Mouse (Mus musculus) intestine, embryonic 16.5 days (tissue): Measurements from ENCODE around the gene Kcng4. TPM values are rescaled to one million over a fixed set of nuclear protein-coding genes. Genes with fewer than 3 reads are reported as not detected.

Experiments used
- ATAC-seq: fragments of 200-750 bp; cut with Nextera tagmentation; 2 replicates; pipeline ENCODE4 v1.8.0; 2017; ENCODE audit warnings: moderate TSS enrichment, moderate library complexity
- H3K27ac ChIP-seq: fragments of 300-500 bp; sonication (generic); 2 replicates; pipeline ENCODE4 v1.5.1; 2014; ENCODE audit warnings: mild to moderate bottlenecking, low read length
- H3K27me3 ChIP-seq: fragments of 300-500 bp; sonication (generic); replicated peaks from 2 replicates; pipeline ENCODE4 v1.6.1; 2014; ENCODE audit warnings: low read length, control low read depth, mixed read lengths; ENCODE audit not compliant: control insufficient read depth, insufficient read depth
- H3K36me3 ChIP-seq: fragments of 300-500 bp; sonication (generic); 2 replicates; pipeline ENCODE4 v1.6.1; 2014; ENCODE audit warnings: low read length, control low read depth; ENCODE audit not compliant: control insufficient read depth, insufficient read depth
- H3K4me1 ChIP-seq: fragments of 300-500 bp; sonication (generic); 2 replicates; pipeline ENCODE4 v1.6.1; 2014; ENCODE audit warnings: low read length, control low read depth, mixed read lengths; ENCODE audit not compliant: control insufficient read depth, insufficient read depth
- H3K4me2 ChIP-seq: fragments of 300-500 bp; sonication (generic); 2 replicates; pipeline ENCODE4 v1.6.1; 2014; ENCODE audit warnings: low read depth, low read length, control low read depth
- H3K4me3 ChIP-seq: fragments of 300-500 bp; sonication (generic); 2 replicates; pipeline ENCODE4 v1.5.1; 2014; ENCODE audit warnings: mild to moderate bottlenecking, low read length
- H3K9ac ChIP-seq: fragments of 300-500 bp; sonication (generic); 2 replicates; pipeline ENCODE4 v1.6.1; 2014; ENCODE audit warnings: low read depth, low read length
- H3K9me3 ChIP-seq: fragments of 300-500 bp; sonication (generic); 2 replicates; pipeline ENCODE4 v1.6.1; 2016; ENCODE audit warnings: low read length, control low read depth; ENCODE audit not compliant: control insufficient read depth
- WGBS: fragments of 180-500 bp; shearing (Covaris S2); extraction: QIAGEN DNeasy Blood & Tissue Kit; methylation state at CpG from one replicate; pipeline ENCODE4 v1.1.7; 2014; 5-methylcytosine and 5-hydroxymethylcytosine counted together
- polyA plus RNA-seq: library from polyadenylated mRNA; unstranded; fragments of >200 nt; fragmentation: Nextera tagmentation; extraction: Ambion mirVana; gene quantifications from 2 replicates; pipeline ENCODE4 v1.2.1, GENCODE M21; 2015

The Kcng4 gene
- polyA plus RNA-seq = 0.23 TPM in 2 replicates

DNA sequence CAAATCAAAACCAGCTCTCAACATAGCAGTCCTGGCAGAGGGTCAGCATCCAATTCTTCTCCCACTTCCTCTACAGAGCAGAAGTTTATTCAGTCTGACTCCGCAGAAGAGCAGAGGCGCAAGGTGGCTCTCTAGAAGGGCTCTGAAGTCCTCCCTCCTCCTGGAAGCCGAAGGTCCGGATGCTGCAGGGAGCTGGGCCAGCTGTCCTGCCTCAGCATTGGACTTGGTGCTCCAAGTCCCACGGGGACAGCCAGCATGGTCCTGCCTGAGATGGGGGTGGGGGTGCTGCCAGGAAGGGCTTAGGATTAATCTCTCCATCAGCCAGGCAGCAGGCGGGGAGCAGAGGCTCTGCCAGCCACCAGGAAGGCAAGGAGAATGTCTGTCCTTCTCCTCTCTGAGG, at the start of gene Kcng4:
Kcng4 (minus strand) TSS at position 303 of the 400 bp plus-strand sequence.
- Histone ChIP-seq H3K4me2 (no peak within 1 kb of the TSS), H3K27me3 (peaks cover 8% of the 10 kb centered on the region; the same call in 1 of the 2 replicates), H3K9ac (peak within 1 kb of the TSS; percentile 25; the same call in 1 of the 2 replicates), H3K9me3 (no peaks in the 10 kb centered on the region), H3K4me1 (peaks cover 14% of the 10 kb centered on the region), H3K4me3 (no peak within 1 kb of the TSS), H3K36me3 (no peaks in the 10 kb centered on the region), H3K27ac (peak within 1 kb of the TSS; percentile 17; the same call in 1 of the 2 replicates)
- 27% methylated on average over 6 of the region's 6 CpGs for WGBS
- ATAC-seq = peak; percentile 14; the same call in 1 of the 2 replicates

DNA sequence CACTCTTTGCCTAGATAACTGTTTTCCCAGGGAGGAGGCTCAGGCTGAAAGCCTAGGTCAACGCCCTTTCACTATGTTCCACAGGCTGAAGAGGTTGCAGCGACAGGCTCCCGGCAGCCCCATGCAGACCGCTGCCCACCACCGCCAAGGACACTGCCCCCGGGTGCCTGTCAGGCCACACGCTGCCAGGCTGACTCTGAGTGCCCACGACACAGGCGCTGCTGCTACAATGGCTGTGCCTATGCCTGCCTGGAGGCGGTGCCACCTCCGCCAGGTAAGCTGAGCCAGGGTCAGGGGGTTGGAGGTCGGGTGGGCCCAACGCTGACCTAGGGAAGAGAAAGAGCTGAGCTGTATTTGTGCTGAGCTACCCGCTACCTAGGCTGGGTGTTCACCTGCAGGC, 43.7 kb upstream of the Kcng4 start:
- H3K4me2 ChIP-seq = no peak overlapping the region
- H3K9me3 ChIP-seq = no peaks in the 10 kb centered on the region
- H3K27me3 ChIP-seq = no peaks in the 10 kb centered on the region
- no peaks in the 10 kb centered on the region for H3K36me3 ChIP-seq
- no peak overlapping the region for H3K4me3 ChIP-seq
- no peak overlapping the region for H3K27ac ChIP-seq
- WGBS = 75% methylated on average over 14 of the region's 14 CpGs
- no peak overlapping the region for H3K9ac ChIP-seq
- H3K4me1 ChIP-seq = no peaks in the 10 kb centered on the region
- ATAC-seq = no peak

DNA sequence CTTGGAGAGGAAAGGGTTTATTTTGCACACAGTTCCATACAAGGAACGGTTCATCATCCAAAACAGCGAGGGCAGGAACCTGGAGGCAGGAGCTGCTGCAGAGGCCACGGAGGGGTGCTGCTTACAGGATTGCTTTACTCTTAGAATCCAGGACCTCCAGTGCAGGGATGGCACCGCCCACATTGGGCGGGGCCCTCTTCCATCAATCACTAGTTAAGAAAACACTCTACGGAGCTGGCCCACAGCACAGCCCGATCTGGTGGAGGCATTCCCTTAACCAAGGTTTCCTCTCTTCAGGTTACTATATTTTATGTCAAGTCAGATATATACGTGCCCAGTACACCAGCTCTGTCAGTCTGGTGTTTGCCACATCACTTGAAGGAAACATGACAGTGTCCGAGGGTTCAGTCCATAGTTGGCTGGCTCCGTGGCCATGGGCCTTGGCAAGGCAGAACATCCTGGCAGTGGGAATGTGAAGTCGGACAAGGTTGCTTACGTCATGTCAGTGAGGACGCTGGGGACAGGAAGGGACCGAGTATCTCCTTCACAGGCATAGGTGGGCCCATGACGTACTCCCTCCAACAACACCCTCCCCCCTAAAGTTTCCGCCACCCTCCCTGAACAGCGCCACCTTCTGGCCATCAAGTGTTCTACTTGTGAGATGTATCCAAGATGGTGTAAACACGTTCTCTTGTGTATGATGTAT, 42.8 kb upstream of the Kcng4 start:
- no peak overlapping the region for H3K9ac ChIP-seq
- no peaks in the 10 kb centered on the region for H3K27me3 ChIP-seq
- 12% methylated on average over 18 of the region's 18 CpGs for WGBS
- no peak overlapping the region for H3K27ac ChIP-seq
- peak overlapping the region; percentile 1; the same call in 1 of the 2 replicates for H3K4me2 ChIP-seq
- H3K4me1 ChIP-seq = no peaks in the 10 kb centered on the region
- H3K9me3 ChIP-seq = no peaks in the 10 kb centered on the region
- no peak overlapping the region for H3K4me3 ChIP-seq
- H3K36me3 ChIP-seq = no peaks in the 10 kb centered on the region
- ATAC-seq = 0 out of 2 replicates have a peak, but pooled peaks have one; percentile 34

DNA sequence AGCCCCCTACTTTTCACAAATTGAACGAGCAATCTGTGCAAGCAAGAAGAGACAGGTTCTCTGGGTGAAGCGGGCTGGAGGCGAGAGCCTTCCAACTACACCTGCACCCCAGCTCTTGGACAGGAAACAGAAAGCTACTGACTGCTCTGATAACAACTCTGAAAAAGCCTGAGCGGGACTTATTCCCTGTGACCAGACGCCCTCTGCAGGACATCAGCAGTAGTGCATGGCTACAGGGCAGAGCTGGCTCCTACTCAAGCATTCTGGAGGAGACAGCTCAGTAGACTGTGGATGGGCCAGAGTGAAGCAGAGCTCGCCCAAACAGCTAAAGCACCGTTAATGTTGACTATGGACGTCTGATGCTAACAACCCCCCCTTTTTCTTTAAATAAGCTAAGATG, 40.9 kb upstream of the Kcng4 start:
- H3K9ac ChIP-seq = no peak overlapping the region
- peak; percentile 58 for ATAC-seq
- H3K4me1 ChIP-seq = no peaks in the 10 kb centered on the region
- no peaks in the 10 kb centered on the region for H3K9me3 ChIP-seq
- 12% methylated on average over 8 of the region's 8 CpGs for WGBS
- H3K4me3 ChIP-seq = no peak overlapping the region
- no peaks in the 10 kb centered on the region for H3K27me3 ChIP-seq
- no peak overlapping the region for H3K27ac ChIP-seq
- no peak overlapping the region for H3K4me2 ChIP-seq
- H3K36me3 ChIP-seq = no peaks in the 10 kb centered on the region

DNA sequence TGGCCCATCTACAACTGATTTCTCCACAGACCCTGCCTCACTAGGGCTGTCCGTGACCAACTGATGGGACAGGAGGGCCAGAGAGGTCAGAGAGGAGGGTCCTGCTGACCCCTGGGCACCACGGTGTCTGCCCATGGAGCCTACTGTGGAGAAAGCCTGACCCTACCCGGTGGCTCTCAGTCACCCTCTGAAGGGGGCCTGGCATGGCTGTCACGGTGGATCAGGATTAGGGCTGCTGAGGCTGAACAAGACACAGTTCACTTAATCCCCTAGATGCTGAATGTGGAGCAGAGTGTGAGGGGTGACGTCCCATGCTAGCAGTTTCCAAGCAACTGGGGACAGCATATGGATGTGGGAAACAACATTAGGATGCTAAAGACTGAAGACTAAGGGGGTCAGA, 40.0 kb upstream of the Kcng4 start:
- ATAC-seq = no peak
- Histone ChIP-seq H3K27me3 (no peaks in the 10 kb centered on the region), H3K9ac (no peak overlapping the region), H3K36me3 (no peaks in the 10 kb centered on the region), H3K4me2 (no peak overlapping the region), H3K9me3 (no peaks in the 10 kb centered on the region), H3K4me1 (peaks cover 7% of the 10 kb centered on the region), H3K27ac (no peak overlapping the region), H3K4me3 (no peak overlapping the region)
- 84% methylated on average over 5 of the region's 5 CpGs for WGBS

DNA sequence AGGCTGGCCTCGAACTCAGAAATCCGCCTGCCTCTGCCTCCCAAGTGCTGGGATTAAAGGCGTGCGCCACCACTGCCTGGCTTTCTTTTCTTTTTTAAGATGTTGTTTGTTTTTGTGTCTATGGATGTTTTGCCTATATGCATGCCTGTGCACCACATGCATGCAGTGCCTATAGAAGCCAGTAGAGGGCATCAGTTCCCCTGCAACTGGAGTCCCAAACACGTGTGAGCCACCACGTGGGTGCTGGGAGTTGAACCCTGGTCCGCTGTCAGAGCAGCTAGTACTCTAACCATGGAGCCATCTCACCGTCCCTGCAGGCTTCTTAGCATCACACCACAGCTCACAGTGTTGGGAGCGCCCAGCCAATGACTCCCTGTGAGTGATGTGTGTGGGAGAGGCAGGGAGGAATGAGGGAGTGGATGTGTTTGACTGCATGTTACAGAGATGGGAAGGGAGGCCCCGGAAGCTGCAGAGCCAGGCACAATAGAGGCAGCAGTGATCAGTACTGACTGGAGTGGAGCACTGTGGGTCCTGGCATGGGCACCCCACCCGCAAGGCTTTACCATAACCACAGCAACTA, 38.6 kb upstream of the Kcng4 start:
- H3K27me3 ChIP-seq = no peaks in the 10 kb centered on the region
- H3K4me3 ChIP-seq = no peak overlapping the region
- no peak overlapping the region for H3K4me2 ChIP-seq
- no peaks in the 10 kb centered on the region for H3K9me3 ChIP-seq
- no peak for ATAC-seq
- H3K27ac ChIP-seq = no peak overlapping the region
- H3K4me1 ChIP-seq = peaks cover 15% of the 10 kb centered on the region
- 79% methylated on average over 10 of the region's 11 CpGs for WGBS
- H3K36me3 ChIP-seq = no peaks in the 10 kb centered on the region
- no peak overlapping the region for H3K9ac ChIP-seq

DNA sequence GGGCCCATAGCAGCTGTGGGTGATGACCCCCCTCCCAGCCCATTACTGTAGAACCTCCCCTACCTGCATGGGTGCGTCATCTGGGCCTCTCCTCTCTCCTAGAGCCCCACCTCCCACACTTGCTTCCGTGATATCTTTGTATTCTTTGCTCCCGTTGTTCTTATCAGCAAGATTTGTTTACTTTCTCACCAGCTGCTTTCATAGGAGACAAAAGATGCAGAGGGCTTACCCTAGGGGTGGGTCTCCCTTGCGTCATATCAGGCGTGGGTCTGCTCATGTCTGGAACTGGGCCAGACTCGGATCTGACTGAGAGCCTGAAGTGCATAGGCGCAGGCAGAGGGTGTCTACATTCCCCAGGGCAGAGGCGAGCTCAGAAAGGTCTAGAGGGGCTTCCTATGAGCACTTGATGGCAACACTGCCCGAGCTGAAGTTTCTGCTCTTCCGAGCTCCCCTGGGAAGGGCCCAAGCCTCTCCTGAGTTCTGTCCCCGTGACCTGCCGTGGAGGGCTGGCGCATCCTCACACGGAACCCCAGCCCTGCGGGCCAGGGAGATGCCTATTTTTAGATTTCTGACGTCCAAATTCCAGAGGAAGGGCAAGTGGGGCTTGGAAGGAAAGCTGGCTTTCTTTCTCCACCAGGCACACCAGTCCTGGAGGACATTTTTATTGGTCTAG, 35.1 kb upstream of the Kcng4 start:
- Histone ChIP-seq H3K27ac (peak overlapping the region; percentile 84), H3K4me2 (peak overlapping the region; percentile 48), H3K4me1 (peaks cover 35% of the 10 kb centered on the region), H3K4me3 (peak overlapping the region; percentile 9; the same call in 1 of the 2 replicates), H3K9ac (peak overlapping the region; percentile 57), H3K36me3 (no peaks in the 10 kb centered on the region), H3K9me3 (no peaks in the 10 kb centered on the region), H3K27me3 (no peaks in the 10 kb centered on the region)
- WGBS = 24% methylated on average over 16 of the region's 16 CpGs
- peak; percentile 71 for ATAC-seq

DNA sequence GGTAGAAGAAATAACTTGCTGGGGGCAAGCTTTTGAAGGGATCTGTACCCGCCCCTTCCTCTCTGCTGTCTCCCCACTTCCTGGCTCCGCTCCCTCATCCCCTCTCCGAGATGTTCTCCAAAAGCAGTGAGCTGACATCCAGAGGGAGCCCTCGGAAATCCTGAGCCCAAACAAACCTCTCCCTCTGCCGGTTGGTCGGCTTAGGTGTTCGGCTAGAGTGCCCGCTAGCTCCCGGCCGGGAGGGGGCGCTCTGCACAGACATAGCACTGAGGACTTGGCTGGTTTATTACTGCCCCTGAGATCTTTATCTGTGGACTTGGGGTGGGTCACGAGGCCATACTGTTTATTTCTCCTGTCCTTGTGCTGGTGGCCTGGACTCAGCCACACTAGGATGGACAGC, 33.8 kb upstream of the Kcng4 start:
- Histone ChIP-seq H3K27ac (peak overlapping the region; percentile 82), H3K9ac (no peak overlapping the region), H3K36me3 (no peaks in the 10 kb centered on the region), H3K4me3 (no peak overlapping the region), H3K4me1 (peaks cover 41% of the 10 kb centered on the region), H3K4me2 (no peak overlapping the region; the same call in 1 of the 2 replicates), H3K9me3 (no peaks in the 10 kb centered on the region), H3K27me3 (no peaks in the 10 kb centered on the region)
- WGBS = 39% methylated on average over 10 of the region's 12 CpGs
- ATAC-seq = peak; percentile 13; the same call in 1 of the 2 replicates

DNA sequence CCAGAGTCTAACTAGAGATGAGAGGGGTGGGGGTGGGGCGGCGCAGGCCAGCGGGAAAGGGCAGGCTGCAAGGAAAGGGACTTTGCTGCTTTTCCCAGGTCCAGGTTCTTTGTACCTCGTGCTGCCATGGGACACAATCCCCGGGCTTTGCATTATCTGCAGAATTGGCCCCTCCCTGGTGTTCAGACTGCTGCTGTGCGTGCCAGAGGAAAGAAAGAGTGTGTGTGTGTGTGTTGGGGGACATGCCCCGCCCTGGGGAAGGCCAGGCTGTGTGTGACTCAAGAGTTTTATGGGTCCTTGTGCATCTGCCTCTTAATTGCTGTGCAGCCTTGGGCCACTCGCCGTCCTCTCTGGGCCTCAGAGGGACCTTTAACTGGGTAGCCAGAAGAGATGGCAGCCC, 33.0 kb upstream of the Kcng4 start:
- H3K9me3 ChIP-seq = no peaks in the 10 kb centered on the region
- H3K4me1 ChIP-seq = peaks cover 41% of the 10 kb centered on the region
- no peaks in the 10 kb centered on the region for H3K36me3 ChIP-seq
- H3K27ac ChIP-seq = peak overlapping the region; percentile 34
- no peak overlapping the region for H3K4me3 ChIP-seq
- 0 out of 2 replicates have a peak overlapping the region, but pooled peaks have one; percentile 29 for H3K9ac ChIP-seq
- peak; percentile 78 for ATAC-seq
- 56% methylated on average over 9 of the region's 9 CpGs for WGBS
- no peaks in the 10 kb centered on the region for H3K27me3 ChIP-seq
- H3K4me2 ChIP-seq = no peak overlapping the region
